Mouse (Mus musculus) embryonic stem cell, embryonic (primary cell): ENCODE measurements around the gene Pin4.
"Not testable (repeated sequence)": the region's sequence is repeated elsewhere in the genome, so short reads cannot be mapped to it uniquely, and the experiment has no call there.

Experiments
- CTCF ChIA-PET, 4 experiments: fragments of 300-600 bp in 2 of 4; fragments of 350-600 bp in 2 of 4; sonication (Branson Sonifier 250); formaldehyde crosslinking; loops; one replicate each; lab custom pipeline; 2022; ENCODE audit warnings: inconsistent platforms in 2 of 4; lab: Charles Lee
- POLR2A ChIA-PET, 4 experiments: fragments of 300-600 bp in 2 of 4; fragments of 350-600 bp in 2 of 4; sonication (Branson Sonifier 250); formaldehyde crosslinking; loops; one replicate each; lab custom pipeline; 2022; ENCODE audit warnings: antibody characterized with exemption in 4 of 4, inconsistent platforms in 1 of 4; lab: Charles Lee

The Pin4 gene

GRCm38 (mm10) chrX:102119042-102119864, at the start of gene Pin4:
Gene Pin4, plus strand, starts transcription at chrX:102119447.
- ChIA-PET CTCF (interaction anchor here in 2 of 4 experiments (0.6 to 1.0 kb wide), 3 partner anchors 76 to 1803 kb away, joined by 3 to 5 read pairs (median 4); no protein-coding TSS in a partner anchor), POLR2A (interaction anchor here (0.6 to 2.1 kb wide), 33 partner anchors 10 to 1835 kb away, joined by 3 to 24 read pairs (median 4); partner anchors contain the start of genes Rps4x (in 3 of the 4), Ercc6l (in 2 of the 4) and Rtl5 (in 2 of the 4))

GRCm38 (mm10) chrX:102070591-102071471, 48.4 kb upstream of the Pin4 start, which contains the start of gene Rtl5:
Gene Rtl5, minus strand, starts transcription at chrX:102071304.
- ChIA-PET CTCF (interaction anchor here in 2 of 4 experiments (0.5 to 1.1 kb wide), 3 partner anchors 89 to 223 kb away, joined by 3 to 6 read pairs (median 3); no protein-coding TSS in a partner anchor), POLR2A (interaction anchor here in 3 of 4 experiments (0.6 to 2.2 kb wide), 8 partner anchors 10 to 118 kb away, joined by 3 to 5 read pairs (median 3); partner anchors contain the start of genes Pin4 (in 2 of the 3), Rps4x (in 2 of the 3) and Ercc6l (in 1 of the 3))

- POLR2A ChIA-PET: interaction anchor here in 3 of 4 experiments (0.6 to 2.2 kb wide), 10 partner anchors 10 to 118 kb away, joined by 3 to 5 read pairs (median 3); partner anchors contain the start of genes Rps4x (in 3 of the 3), Ercc6l (in 2 of the 3) and Pin4 (in 2 of the 3)
- CTCF ChIA-PET: interaction anchor here in 2 of 4 experiments (0.6 to 1.1 kb wide), 3 partner anchors 90 to 129 kb away, joined by 3 read pairs; no protein-coding TSS in a partner anchor
These were observed 47.7 kb upstream of the Pin4 start for GRCm38 (mm10) chrX:102071517-102071916.

GRCm38 (mm10) chrX:102073605-102074325, 45.5 kb upstream of the Pin4 start:
- ChIA-PET POLR2A (interaction anchor here in 1 of 4 experiments (0.9 kb wide), 1 partner anchor 115 kb away, joined by 3 read pairs; the partner anchor contains the start of gene Rps4x), CTCF (interaction anchor here in 1 of 4 experiments (0.6 kb wide), 1 partner anchor 110 kb away, joined by 3 read pairs; no protein-coding TSS in a partner anchor)

- ChIA-PET POLR2A (no interaction called here), CTCF (interaction anchor here in 1 of 4 experiments (0.7 kb wide), 1 partner anchor 73 kb away, joined by 3 read pairs; no protein-coding TSS in a partner anchor)
These were observed 44.8 kb upstream of the Pin4 start for GRCm38 (mm10) chrX:102074435-102074834.

- ChIA-PET CTCF (no interaction called here), POLR2A (no interaction called here)
These were observed 44.1 kb upstream of the Pin4 start for GRCm38 (mm10) chrX:102075158-102075557.

GRCm38 (mm10) chrX:102076886-102077765, 42.1 kb upstream of the Pin4 start:
- ChIA-PET POLR2A (no interaction called here), CTCF (no interaction called here)

- CTCF ChIA-PET: no interaction called here
- POLR2A ChIA-PET: interaction anchor here in 1 of 4 experiments (1.2 kb wide), 1 partner anchor 10 kb away, joined by 3 read pairs; the partner anchor contains the start of gene Rtl5
These were observed 38.2 kb upstream of the Pin4 start for GRCm38 (mm10) chrX:102081076-102081475.

GRCm38 (mm10) chrX:102081573-102082279, 37.5 kb upstream of the Pin4 start:
- POLR2A ChIA-PET: interaction anchor here in 1 of 4 experiments (1.2 kb wide), 1 partner anchor 11 kb away, joined by 3 read pairs; the partner anchor contains the start of gene Rtl5

GRCm38 (mm10) chrX:102082340-102082739, 36.9 kb upstream of the Pin4 start:
- CTCF ChIA-PET: interaction anchor here in 1 of 4 experiments (1.2 kb wide), 1 partner anchor 129 kb away, joined by 3 read pairs; no protein-coding TSS in a partner anchor
- POLR2A ChIA-PET: no interaction called here

More at GRCm38 (mm10) chrX:102081573-102082279, 37.5 kb upstream of the Pin4 start:
- CTCF ChIA-PET: interaction anchor here in 1 of 4 experiments (1.2 kb wide), 1 partner anchor 128 kb away, joined by 3 read pairs; no protein-coding TSS in a partner anchor

- POLR2A ChIA-PET: interaction anchor here in 1 of 4 experiments (0.9 to 1.3 kb wide), 2 partner anchors 80 to 102 kb away, joined by 3 read pairs; no protein-coding TSS in a partner anchor
- CTCF ChIA-PET: no interaction called here
These were observed 33.3 kb upstream of the Pin4 start for GRCm38 (mm10) chrX:102085798-102086443.

- ChIA-PET POLR2A (no interaction called here), CTCF (interaction anchor here in 1 of 4 experiments (1.2 kb wide), 1 partner anchor 136 kb away, joined by 4 read pairs; no protein-coding TSS in a partner anchor)
These were observed 28.6 kb upstream of the Pin4 start for GRCm38 (mm10) chrX:102090605-102091004.

GRCm38 (mm10) chrX:102094381-102094904, 24.8 kb upstream of the Pin4 start:
- ChIA-PET POLR2A (no interaction called here), CTCF (no interaction called here)

- CTCF ChIA-PET: no interaction called here
- POLR2A ChIA-PET: no interaction called here
These were observed 17.4 kb upstream of the Pin4 start for GRCm38 (mm10) chrX:102101886-102102285.

- CTCF ChIA-PET: not testable (repeated sequence)
These were observed 15.4 kb upstream of the Pin4 start for GRCm38 (mm10) chrX:102103830-102104229.

More at GRCm38 (mm10) chrX:102103830-102104229, 15.4 kb upstream of the Pin4 start:
- POLR2A ChIA-PET: not testable (repeated sequence)
